16 mouse cellular contexts compared by ENCODE assay signal in genomic region chr8:117338678-117339077, GRCm38 (mm10).
A peak's percentile ranks its signal among the peaks of the same experiment; 100 is the strongest.
DNase-seq lines count a peak whose midpoint lies in the region; ATAC-seq and TF ChIP-seq lines count a peak whose summit lies in the region.
"Had no signal": no experiment of that assay in that cellular context is flagged by ENCODE, and none has a peak within 500 bp of the region (broad histone marks: within the 10 kb centered on the region; RNA-seq: fewer than 3 reads in every experiment).

No protein-coding gene starts in this region.

- no peak for TF ChIP-seq CTCF in ES-Bruce4 (IDR thresholded peaks at IDR 0.05; ENCODE audit: low read depth, low read length)

- H3K36me3 ChIP-seq in kidney, embryonic 15.5 days = no peaks in the 10 kb centered on the region
- no peaks in the 10 kb centered on the region for H3K36me3 ChIP-seq in ES-Bruce4 (ENCODE audit: control insufficient read depth, insufficient read depth, low read length, poor library complexity, severe bottlenecking)
- H3K36me3 ChIP-seq in intestine, embryonic 16.5 days (ENCODE audit: control insufficient read depth, insufficient read depth, low read length) = no peaks in the 10 kb centered on the region
- H3K36me3 ChIP-seq in splenic B cell, adult 2 months (ENCODE audit: control insufficient read depth, insufficient read depth, low read length, poor library complexity, severe bottlenecking) = no peaks in the 10 kb centered on the region
- H3K36me3 ChIP-seq: heart, embryonic 10.5 days; limb, embryonic 10.5 days; lung, embryonic 15.5 days; neural tube, embryonic 15.5 days had no signal

- no peak overlapping the region for H3K4me2 ChIP-seq in kidney, embryonic 15.5 days
- H3K4me2 ChIP-seq in intestine, embryonic 16.5 days (ENCODE audit: low read depth, low read length) = no peak overlapping the region
- H3K4me2 ChIP-seq: neural tube, embryonic 15.5 days had no signal

- H3K4me3 ChIP-seq in kidney, embryonic 15.5 days (replicated peaks) = no peak overlapping the region
- H3K4me3 ChIP-seq in ES-Bruce4 (ENCODE audit: low read depth, low read length) = no peak overlapping the region
- H3K4me3 ChIP-seq in intestine, embryonic 16.5 days (ENCODE audit: low read length) = no peak overlapping the region
- H3K4me3 ChIP-seq: heart, embryonic 10.5 days; limb, embryonic 10.5 days; lung, embryonic 15.5 days; neural tube, embryonic 15.5 days had no signal

- no peak for TF ChIP-seq POLR2A in ES-Bruce4 (IDR thresholded peaks at IDR 0.05; ENCODE audit: insufficient read depth, low read length)

- no peak for DNase-seq in kidney, postnatal 14 days
- peak; percentile 23 for DNase-seq in splenic B cell, adult 2 months (ENCODE audit: low read depth, low spot score)
- DNase-seq in adrenal gland, postnatal 10 days = no peak
- no peak for DNase-seq in cerebellum, adult 18-20 months
- DNase-seq: cerebellum, adult 9-11 months; heart, postnatal 36 days; retina, postnatal 1 day; thymus, postnatal 4 days had no signal

- 0 out of 2 replicates have a peak overlapping the region, but pooled peaks have one; percentile 45 for H3K27ac ChIP-seq in kidney, embryonic 15.5 days
- 0 out of 2 replicates have a peak overlapping the region, but pooled peaks have one; percentile 14 for H3K27ac ChIP-seq in ES-Bruce4 (ENCODE audit: insufficient read depth, low read length)
- peak overlapping the region; percentile 94 for H3K27ac ChIP-seq in intestine, embryonic 16.5 days (ENCODE audit: low read length)
- H3K27ac ChIP-seq: limb, embryonic 10.5 days; lung, embryonic 15.5 days; neural tube, embryonic 15.5 days had no signal

- H3K27me3 ChIP-seq in kidney, embryonic 15.5 days = no peaks in the 10 kb centered on the region
- no peaks in the 10 kb centered on the region for H3K27me3 ChIP-seq in ES-Bruce4 (ENCODE audit: control insufficient read depth, insufficient read depth, low read length, poor library complexity, severe bottlenecking)
- no peaks in the 10 kb centered on the region for H3K27me3 ChIP-seq in intestine, embryonic 16.5 days (replicated peaks; ENCODE audit: control insufficient read depth, insufficient read depth, low read length)
- H3K27me3 ChIP-seq in splenic B cell, adult 2 months (ENCODE audit: control insufficient read depth, insufficient read depth, low read length, poor library complexity, severe bottlenecking) = no peaks in the 10 kb centered on the region
- H3K27me3 ChIP-seq: lung, embryonic 15.5 days; neural tube, embryonic 15.5 days had no signal

- 56% methylated on average over 2 of the region's 2 CpGs for whole genome bisulfite sequencing in kidney, embryonic 15.5 days
- whole genome bisulfite sequencing in intestine, embryonic 16.5 days = 39% methylated on average over 2 of the region's 2 CpGs

- peaks cover 74% of the 10 kb centered on the region for H3K4me1 ChIP-seq in kidney, embryonic 15.5 days
- H3K4me1 ChIP-seq in ES-Bruce4 (ENCODE audit: control insufficient read depth, insufficient read depth, low read length) = peaks cover 34% of the 10 kb centered on the region
- peaks cover 81% of the 10 kb centered on the region for H3K4me1 ChIP-seq in intestine, embryonic 16.5 days (ENCODE audit: control insufficient read depth, insufficient read depth, low read length)

- no peaks in the 10 kb centered on the region for H3K9me3 ChIP-seq in kidney, embryonic 15.5 days (replicated peaks)
- no peaks in the 10 kb centered on the region for H3K9me3 ChIP-seq in ES-Bruce4 (replicated peaks; ENCODE audit: control insufficient read depth, insufficient read depth, low read length, poor library complexity, severe bottlenecking)
- no peaks in the 10 kb centered on the region for H3K9me3 ChIP-seq in intestine, embryonic 16.5 days (ENCODE audit: control insufficient read depth, low read length)
- H3K9me3 ChIP-seq: heart, embryonic 10.5 days; limb, embryonic 10.5 days; lung, embryonic 15.5 days; neural tube, embryonic 15.5 days had no signal

- no peak overlapping the region for H3K9ac ChIP-seq in kidney, embryonic 15.5 days
- H3K9ac ChIP-seq in ES-Bruce4 (ENCODE audit: low read depth, poor library complexity, severe bottlenecking) = no peak overlapping the region
- H3K9ac ChIP-seq in intestine, embryonic 16.5 days (ENCODE audit: low read depth, low read length) = peak overlapping the region; percentile 8; the same call in 1 of the 2 replicates
- H3K9ac ChIP-seq: lung, embryonic 15.5 days; neural tube, embryonic 15.5 days had no signal

- ATAC-seq in kidney, embryonic 15.5 days (replicated peaks; ENCODE audit: low FRiP score) = no peak
- ATAC-seq in intestine, embryonic 16.5 days = no peak
- ATAC-seq: forebrain, embryonic 16.5 days had no signal

- no peak for TF ChIP-seq EP300 in ES-Bruce4 (IDR thresholded peaks at IDR 0.05; ENCODE audit: insufficient read depth, low read depth, low read length)

Comparison
In these comparisons a context has a peak if more than half of its experiments do, and no peak if none do; other contexts are left out.
1. H3K27ac ChIP-seq: peak in every context shown above with its lines; median percentile 94 in intestine, embryonic 16.5 days; 45 in kidney, embryonic 15.5 days; 14 in ES-Bruce4.